Mouse (Mus musculus) intestine, embryonic 15.5 days (tissue): ENCODE results near the gene Mphosph10. TPM values are rescaled to one million over a fixed set of nuclear protein-coding genes. Genes with fewer than 3 reads are reported as not detected.

Source experiments
- ATAC-seq: fragments of 200-750 bp; cut with Nextera tagmentation; 2 replicates; pipeline ENCODE4 v1.8.0; 2017; ENCODE audit warnings: moderate TSS enrichment, moderate library complexity
- H3K27ac ChIP-seq: fragments of 300-500 bp; sonication (generic); 2 replicates; pipeline ENCODE4 v1.5.1; 2015; ENCODE audit warnings: mild to moderate bottlenecking, inconsistent platforms
- H3K27me3 ChIP-seq: fragments of 300-500 bp; sonication (generic); replicated peaks from 2 replicates; pipeline ENCODE4 v1.6.1; 2015; ENCODE audit warnings: inconsistent platforms
- H3K36me3 ChIP-seq: fragments of 300-500 bp; sonication (generic); 2 replicates; pipeline ENCODE4 v1.6.1; 2015; ENCODE audit warnings: inconsistent platforms
- H3K4me1 ChIP-seq: fragments of 300-500 bp; sonication (generic); replicated peaks from 2 replicates; pipeline ENCODE4 v1.6.1; 2015; ENCODE audit warnings: inconsistent platforms
- H3K4me2 ChIP-seq: fragments of 300-500 bp; sonication (generic); replicated peaks from 2 replicates; pipeline ENCODE4 v1.6.1; 2015; ENCODE audit warnings: mild to moderate bottlenecking, inconsistent platforms
- H3K4me3 ChIP-seq: fragments of 300-500 bp; sonication (generic); replicated peaks from 2 replicates; pipeline ENCODE4 v1.5.1; 2015; ENCODE audit warnings: inconsistent platforms
- H3K9ac ChIP-seq: fragments of 300-500 bp; sonication (generic); 2 replicates; pipeline ENCODE4 v1.6.1; 2015; ENCODE audit warnings: inconsistent platforms
- H3K9me3 ChIP-seq: fragments of 300-500 bp; sonication (generic); 2 replicates; pipeline ENCODE4 v1.6.1; 2016; ENCODE audit warnings: inconsistent platforms
- WGBS: fragments of 180-500 bp; shearing (Covaris S2); methylation state at CpG from one replicate; pipeline ENCODE4 v1.1.7; 2015; 5-methylcytosine and 5-hydroxymethylcytosine counted together
- polyA plus RNA-seq: library from polyadenylated mRNA; unstranded; fragments of >200 nt; fragmentation: Nextera tagmentation; extraction: Ambion mirVana; gene quantifications from 2 replicates; pipeline ENCODE4 v1.2.1, GENCODE M21; 2015

The Mphosph10 gene
- polyA plus RNA-seq, 1 experiment from 2014 or later, result 42.8 TPM

GRCm38 (mm10) chr7:64332686-64333085 is 59.4 kb downstream of the Mphosph10 start:
- Histone ChIP-seq H3K9ac (no peak overlapping the region), H3K27me3 (no peaks in the 10 kb centered on the region), H3K36me3 (no peaks in the 10 kb centered on the region), H3K4me3 (no peak overlapping the region), H3K4me2 (no peak overlapping the region), H3K4me1 (no peaks in the 10 kb centered on the region), H3K27ac (no peak overlapping the region), H3K9me3 (no peaks in the 10 kb centered on the region)
- WGBS, result 93% methylated on average over 1 of the region's 1 CpGs
- ATAC-seq, result no peak

GRCm38 (mm10) chr7:64331309-64331708 is 60.8 kb downstream of the Mphosph10 start:
- 86% methylated on average over 3 of the region's 3 CpGs for WGBS
- Histone ChIP-seq H3K4me3 (no peak overlapping the region), H3K36me3 (no peaks in the 10 kb centered on the region), H3K27ac (no peak overlapping the region), H3K27me3 (no peaks in the 10 kb centered on the region), H3K4me2 (no peak overlapping the region), H3K9ac (no peak overlapping the region), H3K4me1 (no peaks in the 10 kb centered on the region), H3K9me3 (no peaks in the 10 kb centered on the region)
- no peak for ATAC-seq

GRCm38 (mm10) chr7:64327486-64327885 is 64.6 kb downstream of the Mphosph10 start:
- Histone ChIP-seq H3K4me2 (no peak overlapping the region), H3K9ac (no peak overlapping the region), H3K9me3 (no peaks in the 10 kb centered on the region), H3K27ac (no peak overlapping the region), H3K4me1 (no peaks in the 10 kb centered on the region), H3K36me3 (no peaks in the 10 kb centered on the region), H3K27me3 (no peaks in the 10 kb centered on the region), H3K4me3 (no peak overlapping the region)
- WGBS, result 89% methylated on average over 4 of the region's 4 CpGs
- no peak for ATAC-seq

- Histone ChIP-seq H3K36me3 (no peaks in the 10 kb centered on the region), H3K27ac (no peak overlapping the region), H3K27me3 (no peaks in the 10 kb centered on the region), H3K4me3 (no peak overlapping the region), H3K4me1 (no peaks in the 10 kb centered on the region), H3K9me3 (no peaks in the 10 kb centered on the region), H3K9ac (no peak overlapping the region), H3K4me2 (no peak overlapping the region)
- peak; percentile 58; the same call in 1 of the 2 replicates for ATAC-seq
- WGBS, result 11% methylated on average over 1 of the region's 1 CpGs
Observed at GRCm38 (mm10) chr7:64326892-64327291, 65.2 kb downstream of the Mphosph10 start.

Other genes starting within 250 kb of the Mphosph10 start
- not detected in 2 replicates for gene Trpm1, start 238.4 kb downstream of the Mphosph10 start, polyA plus RNA-seq
- gene Mtmr10, start 104.6 kb downstream of the Mphosph10 start, polyA plus RNA-seq, result 6.5 and 6.6 TPM in 2 replicates
- gene Fan1, start 18.2 kb downstream of the Mphosph10 start, polyA plus RNA-seq, result 5.3 and 5.4 TPM in 2 replicates
- gene Mcee, start 339 bp upstream of the Mphosph10 start, polyA plus RNA-seq, result 109 and 111 TPM in 2 replicates
- gene Apba2, start 109.4 kb upstream of the Mphosph10 start, polyA plus RNA-seq, result 5.2 and 6.2 TPM in 2 replicates